Mouse (Mus musculus): Measurements from ENCODE around the gene Rasal3.

Gene Rasal3

GRCm38 (mm10) chr17:32389101-32389659, 14.2 kb downstream of the Rasal3 start, which contains the start of gene Wiz:
Gene Wiz, minus strand, starts transcription at chr17:32389439.
- in situ Hi-C loops (cut with MseI, MboI), result no loop called here

- in situ Hi-C loops (cut with MseI, MboI), result no loop called here
Observed at GRCm38 (mm10) chr17:32388370-32389100, 14.8 kb downstream of the Rasal3 start.

- in situ Hi-C loops (cut with MseI, MboI), result no loop called here
Observed at GRCm38 (mm10) chr17:32387986-32388369, 15.4 kb downstream of the Rasal3 start.

GRCm38 (mm10) chr17:32386659-32387432, 16.5 kb downstream of the Rasal3 start:
- in situ Hi-C loops (cut with MseI, MboI), result no loop called here

- in situ Hi-C loops (cut with MseI, MboI), result no loop called here
Observed at GRCm38 (mm10) chr17:32383661-32384060, 19.7 kb downstream of the Rasal3 start.

- in situ Hi-C loops (cut with MseI, MboI), result no loop called here
Observed at GRCm38 (mm10) chr17:32382576-32382975, 20.8 kb downstream of the Rasal3 start.

GRCm38 (mm10) chr17:32378786-32379185, 24.6 kb downstream of the Rasal3 start:
- in situ Hi-C loops (cut with MseI, MboI), result no loop called here

- in situ Hi-C loops (cut with MseI, MboI), result no loop called here
Observed at GRCm38 (mm10) chr17:32377137-32377536, 26.2 kb downstream of the Rasal3 start.

- in situ Hi-C loops (cut with MseI, MboI), result no loop called here
Observed at GRCm38 (mm10) chr17:32376475-32376874, 26.9 kb downstream of the Rasal3 start.

- in situ Hi-C loops (cut with MseI, MboI), result no loop called here
Observed at GRCm38 (mm10) chr17:32368991-32369578, 34.3 kb downstream of the Rasal3 start.

- in situ Hi-C loops (cut with MseI, MboI), result no loop called here
Observed at GRCm38 (mm10) chr17:32367706-32368105, 35.7 kb downstream of the Rasal3 start.

GRCm38 (mm10) chr17:32365296-32365695, 38.1 kb downstream of the Rasal3 start:
- in situ Hi-C loops (cut with MseI, MboI), result no loop called here

GRCm38 (mm10) chr17:32364850-32365249, 38.5 kb downstream of the Rasal3 start:
- in situ Hi-C loops (cut with MseI, MboI), result no loop called here

- in situ Hi-C loops (cut with MseI, MboI), result no loop called here
Observed at GRCm38 (mm10) chr17:32364331-32364730, 39.1 kb downstream of the Rasal3 start.

- in situ Hi-C loops (cut with MseI, MboI), result no loop called here
Observed at GRCm38 (mm10) chr17:32363821-32364301, 39.5 kb downstream of the Rasal3 start.

GRCm38 (mm10) chr17:32362686-32363085, 40.7 kb downstream of the Rasal3 start:
- in situ Hi-C loops (cut with MseI, MboI), result no loop called here

- in situ Hi-C loops (cut with MseI, MboI), result no loop called here
Observed at GRCm38 (mm10) chr17:32359928-32360327, 43.5 kb downstream of the Rasal3 start.

GRCm38 (mm10) chr17:32358943-32359340, 44.4 kb downstream of the Rasal3 start:
- in situ Hi-C loops (cut with MseI, MboI), result no loop called here

- in situ Hi-C loops (cut with MseI, MboI), result no loop called here
Observed at GRCm38 (mm10) chr17:32358192-32358942, 45.0 kb downstream of the Rasal3 start.

GRCm38 (mm10) chr17:32356766-32357760, 46.3 kb downstream of the Rasal3 start:
- in situ Hi-C loops (cut with MseI, MboI), result no loop called here
